Mouse (Mus musculus) testis, adult 2 months (tissue): ENCODE measurements around the gene Irf2bp1. TPM values are rescaled to one million over a fixed set of nuclear protein-coding genes. Genes with fewer than 3 reads are reported as not detected.
A peak's percentile ranks its signal among the peaks of the same experiment; 100 is the strongest.

ENCODE experiments used
- H3K27ac ChIP-seq: fragments of 200-500 bp; 2 replicates; pipeline ENCODE4 v1.5.1; 2012; ENCODE audit warnings: low read depth, low read length; ENCODE audit not compliant: control insufficient read depth, insufficient read depth
- H3K27me3 ChIP-seq: fragments of 200-500 bp; 2 replicates; pipeline ENCODE4 v1.6.1; 2012; ENCODE audit warnings: mild to moderate bottlenecking, low read length, moderate library complexity; ENCODE audit not compliant: control insufficient read depth, insufficient read depth
- H3K36me3 ChIP-seq: fragments of 200-500 bp; 2 replicates; pipeline ENCODE4 v1.6.1; 2012; ENCODE audit warnings: mild to moderate bottlenecking, low read length; ENCODE audit not compliant: control insufficient read depth, insufficient read depth
- H3K4me1 ChIP-seq: fragments of 200-500 bp; 2 replicates; pipeline ENCODE4 v1.6.1; 2012; ENCODE audit warnings: low read length; ENCODE audit not compliant: control insufficient read depth, insufficient read depth
- H3K4me3 ChIP-seq: fragments of 200-500 bp; 2 replicates; pipeline ENCODE4 v1.5.1; 2012; ENCODE audit warnings: low read depth, mild to moderate bottlenecking, low read length, moderate library complexity, mixed read lengths; ENCODE audit not compliant: control insufficient read depth
- CTCF ChIP-seq: fragments of 200-500 bp; IDR thresholded peaks from 2 replicates; pipeline ENCODE4 v1.5.1; 2012; ENCODE audit warnings: low read depth, mild to moderate bottlenecking, inconsistent platforms, low read length, moderate library complexity; ENCODE audit not compliant: control insufficient read depth, insufficient read depth, insufficient replicate concordance
- POLR2A ChIP-seq: fragments of 200-500 bp; IDR thresholded peaks from 2 replicates; pipeline ENCODE4 v1.6.1; 2012; ENCODE audit warnings: low read depth, mild to moderate bottlenecking, inconsistent platforms, low read length, moderate library complexity; ENCODE audit not compliant: control insufficient read depth
- polyA plus RNA-seq: library from polyadenylated mRNA; depleted of rRNA; stranded (reverse); fragments of >200 nt; gene quantifications from 2 replicates; pipeline ENCODE4 v1.2.3, GENCODE M21; 2012

Gene Irf2bp1
- polyA plus RNA-seq, 1 experiment = 4.9 TPM

DNA sequence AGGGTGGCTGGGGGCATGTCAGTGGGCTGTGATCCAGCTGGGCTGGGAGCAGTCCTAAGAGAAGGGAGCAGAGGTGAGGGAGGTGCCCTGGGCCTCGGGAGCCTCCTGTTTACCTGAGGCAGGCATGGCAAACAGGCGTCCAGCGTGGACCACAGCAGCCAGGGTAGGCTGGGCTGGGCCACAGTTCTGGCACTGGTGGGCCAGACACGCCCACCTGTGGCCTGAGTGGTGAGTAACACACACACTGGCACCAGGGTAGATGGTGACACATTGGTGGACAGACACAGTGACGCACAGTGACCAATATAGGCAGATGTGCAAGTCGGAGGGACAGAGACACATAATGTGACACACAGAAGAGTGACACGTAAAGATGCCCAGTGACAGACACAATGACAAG lies 6.7 kb downstream of the Irf2bp1 start:
- TF ChIP-seq CTCF (no peak), POLR2A (no peak)
- Histone ChIP-seq H3K36me3 (no peaks in the 10 kb centered on the region), H3K4me3 (no peak overlapping the region), H3K27ac (no peak overlapping the region), H3K4me1 (peaks cover 20% of the 10 kb centered on the region), H3K27me3 (no peaks in the 10 kb centered on the region)

DNA sequence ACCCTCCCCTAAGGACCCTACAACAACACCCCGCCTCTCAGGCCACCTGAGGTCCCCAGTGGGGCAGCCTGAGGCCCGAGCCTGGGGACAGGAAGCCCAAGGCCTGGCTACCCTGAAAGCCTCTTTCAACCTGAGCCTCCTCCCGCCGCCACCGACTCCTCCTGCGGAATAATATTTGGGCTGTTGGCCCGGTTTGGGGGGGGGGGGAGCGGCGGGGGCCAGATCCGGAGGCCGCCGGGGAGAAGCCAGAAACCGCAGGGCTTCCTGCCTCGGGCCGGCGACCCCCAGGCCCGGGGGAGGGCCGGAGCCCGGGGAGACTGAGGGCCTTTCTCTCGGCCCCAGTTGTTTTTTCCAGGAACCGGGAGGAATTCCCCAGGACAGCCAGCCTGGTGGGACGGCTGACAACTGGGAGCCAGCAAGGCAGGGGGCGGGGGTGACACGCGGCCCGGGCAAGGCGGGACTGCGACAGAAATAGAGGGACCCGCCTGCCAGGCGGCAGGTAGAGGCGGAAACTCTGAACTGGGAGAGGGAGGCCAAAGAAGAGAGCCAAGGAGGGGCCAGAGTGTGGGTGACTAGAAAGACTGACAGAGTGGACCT lies 8.3 kb downstream of the Irf2bp1 start:
- Histone ChIP-seq H3K27me3 (no peaks in the 10 kb centered on the region), H3K27ac (no peak overlapping the region), H3K4me3 (peak overlapping the region; percentile 41), H3K4me1 (peaks cover 17% of the 10 kb centered on the region), H3K36me3 (no peaks in the 10 kb centered on the region)
- no peak for TF ChIP-seq POLR2A
- TF ChIP-seq CTCF = no peak

DNA sequence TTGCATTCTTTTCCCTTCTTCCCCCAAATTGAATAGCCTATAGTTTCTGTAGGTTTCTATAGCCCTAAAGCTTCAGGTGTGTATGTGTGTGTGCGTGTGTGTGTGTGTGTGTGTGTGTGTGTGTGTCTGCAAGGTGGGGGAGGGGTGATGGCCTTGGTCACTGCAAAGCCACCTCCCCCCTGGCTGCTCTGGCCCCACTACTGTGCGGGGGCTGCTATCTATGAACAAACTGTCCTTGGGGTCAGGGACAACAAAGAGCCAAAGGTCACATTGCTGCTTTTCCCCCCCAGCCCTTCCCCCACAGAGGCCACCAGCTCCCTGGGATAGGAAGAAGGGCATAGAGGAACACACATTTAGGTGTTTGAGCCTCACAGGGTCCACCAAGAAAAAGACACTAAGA lies 9.0 kb downstream of the Irf2bp1 start:
- no peaks in the 10 kb centered on the region for H3K27me3 ChIP-seq
- no peaks in the 10 kb centered on the region for H3K36me3 ChIP-seq
- no peak overlapping the region for H3K27ac ChIP-seq
- no peak overlapping the region for H3K4me3 ChIP-seq
- no peak for TF ChIP-seq CTCF
- TF ChIP-seq POLR2A = no peak
- peaks cover 17% of the 10 kb centered on the region for H3K4me1 ChIP-seq

DNA sequence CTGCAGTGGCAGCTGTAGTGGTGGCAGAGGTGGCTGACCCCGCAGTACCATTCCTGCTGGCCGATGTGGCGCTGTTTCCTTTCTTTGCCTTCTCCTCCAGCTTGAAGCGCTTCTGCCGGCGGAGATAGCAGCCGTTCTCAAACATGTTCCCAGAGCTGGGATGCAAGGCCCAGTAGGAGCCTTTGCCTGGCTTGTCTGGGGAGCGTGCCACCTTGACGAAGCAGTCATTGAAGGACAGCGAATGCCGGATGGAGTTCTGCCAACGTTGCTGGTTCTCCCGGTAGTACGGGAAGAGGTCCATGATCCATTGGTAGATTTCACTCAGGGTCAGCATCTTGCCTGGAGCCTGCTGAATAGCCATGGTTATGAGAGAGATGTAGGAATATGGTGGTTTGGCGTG lies 10.6 kb downstream of the Irf2bp1 start:
- Histone ChIP-seq H3K27ac (no peak overlapping the region), H3K4me3 (no peak overlapping the region), H3K36me3 (no peaks in the 10 kb centered on the region), H3K4me1 (peaks cover 25% of the 10 kb centered on the region), H3K27me3 (no peaks in the 10 kb centered on the region)
- 0 out of 2 replicates have a peak, but pooled peaks have one; percentile 12 for TF ChIP-seq CTCF
- no peak for TF ChIP-seq POLR2A

DNA sequence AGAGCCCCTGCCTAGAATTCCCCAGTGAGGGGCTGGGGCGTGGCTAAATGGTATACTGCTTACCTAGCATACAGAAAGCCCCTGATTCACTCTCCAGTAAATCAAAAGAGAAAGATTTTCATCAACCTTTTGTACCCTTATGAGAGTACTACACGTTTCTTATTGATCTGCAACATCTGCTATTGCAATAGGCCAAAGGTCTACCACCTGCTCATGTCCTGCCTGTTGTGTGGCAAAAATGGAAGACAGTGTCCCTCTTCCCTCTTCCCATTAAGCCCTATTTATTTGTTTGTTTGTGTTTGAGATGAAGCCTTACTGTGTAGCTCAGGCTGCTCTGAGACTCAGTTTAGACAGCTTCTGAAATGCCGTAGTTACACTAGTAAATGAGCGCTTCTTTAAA lies 12.2 kb downstream of the Irf2bp1 start:
- H3K36me3 ChIP-seq = no peaks in the 10 kb centered on the region
- no peak for TF ChIP-seq POLR2A
- TF ChIP-seq CTCF = no peak
- H3K27ac ChIP-seq = no peak overlapping the region
- H3K27me3 ChIP-seq = no peaks in the 10 kb centered on the region
- H3K4me1 ChIP-seq = peaks cover 28% of the 10 kb centered on the region
- H3K4me3 ChIP-seq = no peak overlapping the region

DNA sequence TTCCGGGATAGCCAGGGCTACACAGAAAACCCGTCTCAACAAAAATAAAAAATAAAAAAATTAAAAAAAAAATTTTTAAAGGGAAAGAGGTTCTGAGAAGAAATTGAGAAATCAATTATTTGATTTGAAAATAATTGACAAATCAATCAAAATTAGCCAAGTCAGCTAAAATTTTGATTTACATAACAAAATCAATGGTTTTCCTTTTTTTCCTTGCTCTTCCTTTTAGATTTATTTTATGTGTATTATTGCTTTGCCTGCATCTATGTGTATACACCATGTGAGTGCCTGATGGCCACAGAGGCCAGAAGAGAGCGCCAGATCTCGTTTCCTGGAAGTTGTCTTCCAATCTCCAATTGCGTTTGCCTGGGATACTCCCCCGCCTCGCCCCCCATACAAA lies 14.1 kb downstream of the Irf2bp1 start:
- no peak overlapping the region for H3K27ac ChIP-seq
- TF ChIP-seq CTCF (no peak), POLR2A (no peak)
- no peaks in the 10 kb centered on the region for H3K36me3 ChIP-seq
- peaks cover 21% of the 10 kb centered on the region for H3K4me1 ChIP-seq
- H3K27me3 ChIP-seq = no peaks in the 10 kb centered on the region
- H3K4me3 ChIP-seq = no peak overlapping the region

DNA sequence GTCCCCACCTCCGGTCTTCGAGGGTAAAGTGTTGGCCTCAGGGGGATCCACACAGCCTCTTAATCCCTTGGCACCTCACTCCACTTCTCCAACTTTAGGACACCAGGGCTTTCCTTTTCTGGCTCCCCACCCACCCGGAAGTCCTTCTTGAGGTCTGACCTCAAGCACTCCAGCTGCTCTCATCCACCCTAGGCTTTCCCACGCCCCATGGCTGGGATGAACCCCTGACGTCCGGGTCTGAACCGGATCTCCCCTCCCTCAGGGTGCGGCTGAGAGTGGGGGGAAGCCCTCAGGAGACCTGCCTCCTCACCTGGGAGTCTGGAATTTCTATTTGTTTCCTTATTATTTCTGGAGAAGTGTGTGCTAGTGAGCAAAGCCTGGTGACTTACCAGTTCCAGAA lies 17.2 kb downstream of the Irf2bp1 start:
- Histone ChIP-seq H3K27ac (no peak overlapping the region), H3K27me3 (no peaks in the 10 kb centered on the region), H3K36me3 (no peaks in the 10 kb centered on the region), H3K4me3 (no peak overlapping the region), H3K4me1 (peaks cover 26% of the 10 kb centered on the region)
- TF ChIP-seq CTCF = no peak
